In genomic region chr5:8491778-8492177, GRCm38 (mm10) we compare ENCODE assay signal across 15 mouse cellular contexts.
"Had no signal": no experiment of that assay in that cellular context is flagged by ENCODE, and none has a peak within 500 bp of the region (broad histone marks: within the 10 kb centered on the region; RNA-seq: fewer than 3 reads in every experiment).

No protein-coding gene starts in this region.

- ATAC-seq: hindbrain, embryonic 16.5 days; inflammation-experienced regulatory T-cells, adult 6 months; intestine, embryonic 15.5 days had no signal

- DNase-seq: gastrocnemius, adult 2 months; gastrocnemius, postnatal 10 days; gastrocnemius, postnatal 25 days; heart, adult 2 months; heart, postnatal 10 days; heart, postnatal 4 days; kidney, adult 18-20 months; kidney, adult 8-10 months; kidney, postnatal 10 days; kidney, postnatal 25 days; kidney, postnatal 4 days; liver had no signal
